Mouse (Mus musculus) intestine, postnatal 0 days (tissue): ENCODE data around the gene E130308A19Rik. TPM values are rescaled to one million over a fixed set of nuclear protein-coding genes. Genes with fewer than 3 reads are reported as not detected.

Experiments used
- ATAC-seq: fragments of 200-750 bp; cut with Nextera tagmentation; 2 replicates; pipeline ENCODE4 v1.8.0; 2017; ENCODE audit warnings: mild to moderate bottlenecking, moderate TSS enrichment, moderate library complexity
- H3K27ac ChIP-seq: fragments of 300-500 bp; sonication (generic); 2 replicates; pipeline ENCODE4 v1.5.1; 2014; ENCODE audit warnings: mild to moderate bottlenecking, low read depth, low read length, moderate library complexity
- H3K27me3 ChIP-seq: fragments of 300-500 bp; sonication (generic); replicated peaks from 2 replicates; pipeline ENCODE4 v1.6.1; 2014; ENCODE audit warnings: low read length, mixed read lengths; ENCODE audit not compliant: control insufficient read depth, insufficient read depth
- H3K36me3 ChIP-seq: fragments of 300-500 bp; sonication (generic); 2 replicates; pipeline ENCODE4 v1.6.1; 2014; ENCODE audit warnings: mild to moderate bottlenecking, moderate library complexity; ENCODE audit not compliant: control insufficient read depth, insufficient read depth
- H3K4me1 ChIP-seq: fragments of 300-500 bp; sonication (generic); replicated peaks from 2 replicates; pipeline ENCODE4 v1.6.1; 2014; ENCODE audit warnings: antibody characterized with exemption, low read length, mixed read lengths; ENCODE audit not compliant: control insufficient read depth, insufficient read depth
- H3K4me2 ChIP-seq: fragments of 300-500 bp; sonication (generic); replicated peaks from 2 replicates; pipeline ENCODE4 v1.6.1; 2014; ENCODE audit warnings: low read depth, mild to moderate bottlenecking, moderate library complexity
- H3K4me3 ChIP-seq: fragments of 300-500 bp; sonication (generic); 2 replicates; pipeline ENCODE4 v1.5.1; 2014; ENCODE audit warnings: low read depth, low read length
- H3K9ac ChIP-seq: fragments of 300-500 bp; sonication (generic); 2 replicates; pipeline ENCODE4 v1.6.1; 2014; ENCODE audit warnings: mild to moderate bottlenecking, low read depth, low read length
- H3K9me3 ChIP-seq: fragments of 300-500 bp; sonication (generic); 2 replicates; pipeline ENCODE4 v1.6.1; 2016; ENCODE audit warnings: mixed run types; ENCODE audit not compliant: control insufficient read depth
- CTCF ChIP-seq: sonication (generic); IDR thresholded peaks from 2 replicates; pipeline ENCODE4 v1.5.1; 2016; ENCODE audit warnings: low read depth, mild to moderate bottlenecking, control low read depth, antibody characterized with exemption, moderate library complexity
- WGBS: fragments of 180-500 bp; shearing (Covaris S2); extraction: QIAGEN DNeasy Blood & Tissue Kit; methylation state at CpG from one replicate; pipeline ENCODE4 v1.1.7; 2014; 5-methylcytosine and 5-hydroxymethylcytosine counted together
- polyA plus RNA-seq: library from polyadenylated mRNA; unstranded; fragments of >200 nt; fragmentation: Nextera tagmentation; extraction: Ambion mirVana; gene quantifications from 2 replicates; pipeline ENCODE4 v1.2.1, GENCODE M21; 2015

Gene E130308A19Rik
- polyA plus RNA-seq, 1 experiment from 2014 or later, result 6.6 TPM

DNA sequence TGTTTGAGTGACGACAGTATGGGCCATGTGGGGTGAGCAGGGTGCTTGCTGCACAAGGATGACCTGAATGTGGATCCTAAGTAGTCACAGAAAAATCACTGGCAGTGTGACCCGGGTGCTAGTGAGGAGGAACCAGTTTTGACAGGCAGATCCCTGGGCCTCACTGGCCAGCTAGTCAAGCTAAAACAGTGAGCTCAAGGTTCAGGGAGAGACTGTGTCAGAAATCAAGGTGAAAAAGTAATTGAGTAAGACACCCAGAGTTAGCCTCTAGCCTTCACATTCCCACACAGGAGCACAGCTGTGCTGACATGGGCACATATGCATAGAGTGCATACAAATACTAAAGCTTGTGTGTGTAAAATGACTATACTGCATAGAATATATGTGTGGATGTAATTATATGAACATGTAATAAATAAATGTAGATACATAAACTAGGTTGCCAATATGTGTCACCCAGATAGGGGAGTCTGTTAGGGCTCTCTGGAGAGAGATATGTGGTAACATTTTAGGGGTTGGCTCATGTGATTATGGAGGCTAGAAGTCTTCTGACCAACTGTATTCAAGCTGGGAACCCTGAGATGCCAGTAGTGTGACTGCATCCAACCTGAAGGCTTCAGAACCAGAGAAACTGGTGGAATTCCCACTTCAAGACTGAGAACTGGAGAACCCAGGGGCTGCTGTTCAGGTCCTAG lies 47.6 kb downstream of the E130308A19Rik start:
- no peak for ATAC-seq
- Histone ChIP-seq H3K36me3 (no peaks in the 10 kb centered on the region), H3K9ac (no peak overlapping the region), H3K27ac (no peak overlapping the region), H3K4me1 (0 out of 2 replicates have a peak, but pooled peaks cover 3% of the 10 kb centered on the region), H3K9me3 (no peaks in the 10 kb centered on the region), H3K4me3 (no peak overlapping the region), H3K27me3 (no peaks in the 10 kb centered on the region), H3K4me2 (no peak overlapping the region)
- no peak for TF ChIP-seq CTCF
- WGBS, result 66% methylated on average over 2 of the region's 2 CpGs

DNA sequence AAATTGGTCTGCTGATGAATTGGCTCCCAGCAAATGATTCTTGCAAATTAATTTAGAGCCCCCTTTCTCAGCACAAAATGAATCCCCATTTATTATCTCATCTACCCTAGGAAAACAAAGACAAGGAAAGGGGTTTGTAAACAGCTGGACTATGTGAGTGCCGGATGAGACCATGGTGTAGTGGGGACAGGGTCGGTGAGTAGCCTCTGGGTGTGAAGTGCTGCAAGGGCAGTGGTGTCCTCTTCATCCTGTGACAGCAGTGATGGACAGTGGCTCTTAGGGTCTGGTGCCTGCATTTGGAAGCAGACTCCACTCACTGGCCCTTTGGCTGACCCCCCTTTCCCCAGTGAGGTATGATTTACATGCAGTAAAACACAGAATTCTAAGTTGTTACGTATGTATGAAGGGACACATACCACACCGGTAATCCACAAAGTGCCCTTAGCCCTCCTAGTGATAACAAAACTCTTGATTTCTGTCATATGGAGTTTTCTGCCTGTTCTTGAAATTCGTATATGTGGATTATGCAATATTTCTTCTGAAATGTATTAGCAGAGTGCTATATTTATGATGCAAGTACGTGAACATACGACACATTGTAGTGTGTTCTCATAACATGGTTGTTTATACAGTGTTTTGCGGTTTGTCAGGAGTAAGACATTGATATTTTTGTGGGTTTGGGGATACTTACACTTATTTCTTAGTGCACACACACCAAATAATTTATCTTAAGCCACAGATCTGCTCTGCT lies 49.1 kb downstream of the E130308A19Rik start:
- no peak overlapping the region for H3K27ac ChIP-seq
- no peak for TF ChIP-seq CTCF
- H3K9ac ChIP-seq, result no peak overlapping the region
- H3K36me3 ChIP-seq, result no peaks in the 10 kb centered on the region
- no peaks in the 10 kb centered on the region for H3K9me3 ChIP-seq
- H3K4me1 ChIP-seq, result 0 out of 2 replicates have a peak, but pooled peaks cover 3% of the 10 kb centered on the region
- WGBS, result 58% methylated on average over 8 of the region's 8 CpGs
- no peak overlapping the region for H3K4me2 ChIP-seq
- no peak overlapping the region for H3K4me3 ChIP-seq
- no peaks in the 10 kb centered on the region for H3K27me3 ChIP-seq
- ATAC-seq, result no peak

DNA sequence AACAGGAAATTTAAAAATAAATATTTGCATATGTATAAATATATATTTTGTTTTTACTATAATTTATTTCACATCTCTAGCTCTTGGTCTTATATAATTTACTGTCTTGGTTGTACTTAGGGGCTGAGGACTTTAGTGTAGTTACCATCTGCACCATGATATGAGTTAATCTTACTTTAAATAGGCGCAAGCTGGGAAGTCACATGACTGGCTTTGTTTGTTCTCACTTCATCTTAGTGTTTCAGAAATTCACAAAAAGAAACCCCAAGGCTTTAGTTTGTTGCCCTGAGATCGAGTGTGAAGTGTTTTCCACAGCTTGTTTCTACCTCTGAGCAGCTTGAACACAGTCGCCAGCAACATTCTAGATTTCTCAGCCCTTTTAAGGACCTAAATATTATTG lies 49.7 kb downstream of the E130308A19Rik start:
- no peak overlapping the region for H3K4me2 ChIP-seq
- no peaks in the 10 kb centered on the region for H3K9me3 ChIP-seq
- no peak overlapping the region for H3K27ac ChIP-seq
- 0 out of 2 replicates have a peak, but pooled peaks cover 3% of the 10 kb centered on the region for H3K4me1 ChIP-seq
- no peaks in the 10 kb centered on the region for H3K27me3 ChIP-seq
- no peak overlapping the region for H3K9ac ChIP-seq
- no peak for TF ChIP-seq CTCF
- ATAC-seq, result no peak
- no peak overlapping the region for H3K4me3 ChIP-seq
- WGBS, result 48% methylated on average over 3 of the region's 3 CpGs
- H3K36me3 ChIP-seq, result no peaks in the 10 kb centered on the region

DNA sequence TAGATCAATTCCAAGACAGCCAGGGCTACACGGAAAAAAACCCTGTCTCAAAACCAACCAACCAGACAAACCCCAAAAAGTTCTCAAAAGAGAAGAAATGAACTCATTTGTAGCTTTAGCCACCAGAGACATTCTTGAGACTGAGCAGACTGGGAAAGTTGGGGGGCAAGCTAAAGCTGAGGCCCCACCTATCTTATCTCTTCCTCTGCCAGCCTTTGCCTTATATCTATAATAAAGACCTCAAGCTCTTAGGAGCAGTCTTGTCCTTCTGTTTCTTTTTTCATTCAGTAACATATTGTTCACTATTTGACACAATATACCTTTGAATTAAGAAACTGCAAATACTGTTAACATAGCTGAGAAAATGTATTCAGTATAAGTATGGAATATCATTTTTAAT lies 55.4 kb downstream of the E130308A19Rik start:
- 85% methylated on average over 1 of the region's 1 CpGs for WGBS
- Histone ChIP-seq H3K4me2 (no peak overlapping the region), H3K9ac (no peak overlapping the region), H3K27me3 (no peaks in the 10 kb centered on the region), H3K9me3 (no peaks in the 10 kb centered on the region), H3K4me1 (no peaks in the 10 kb centered on the region), H3K4me3 (no peak overlapping the region), H3K36me3 (no peaks in the 10 kb centered on the region), H3K27ac (no peak overlapping the region)
- ATAC-seq, result no peak
- TF ChIP-seq CTCF, result no peak

DNA sequence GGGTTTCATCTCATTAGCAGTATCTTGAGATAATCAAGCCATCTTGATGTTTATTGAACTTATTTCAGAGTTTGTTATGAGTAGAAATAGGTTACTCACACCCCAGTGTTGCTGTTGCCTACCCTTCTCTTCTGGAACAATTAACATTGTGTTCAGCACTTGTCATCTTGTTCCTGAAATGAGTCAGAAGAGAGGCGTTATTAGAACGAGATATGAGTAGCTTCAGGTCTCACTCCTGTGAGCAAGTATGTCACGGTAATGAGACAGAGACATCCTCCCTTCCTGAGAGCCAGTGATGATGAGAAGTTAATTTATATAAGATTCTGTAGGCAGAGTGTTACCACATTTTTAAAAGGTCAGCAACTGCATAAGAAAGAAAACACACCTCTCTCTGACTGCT lies 56.5 kb downstream of the E130308A19Rik start:
- Histone ChIP-seq H3K4me1 (no peaks in the 10 kb centered on the region), H3K27ac (no peak overlapping the region), H3K9me3 (no peaks in the 10 kb centered on the region), H3K9ac (no peak overlapping the region), H3K27me3 (no peaks in the 10 kb centered on the region), H3K4me2 (no peak overlapping the region), H3K36me3 (no peaks in the 10 kb centered on the region), H3K4me3 (no peak overlapping the region)
- 54% methylated on average over 3 of the region's 3 CpGs for WGBS
- no peak for TF ChIP-seq CTCF
- ATAC-seq, result no peak

DNA sequence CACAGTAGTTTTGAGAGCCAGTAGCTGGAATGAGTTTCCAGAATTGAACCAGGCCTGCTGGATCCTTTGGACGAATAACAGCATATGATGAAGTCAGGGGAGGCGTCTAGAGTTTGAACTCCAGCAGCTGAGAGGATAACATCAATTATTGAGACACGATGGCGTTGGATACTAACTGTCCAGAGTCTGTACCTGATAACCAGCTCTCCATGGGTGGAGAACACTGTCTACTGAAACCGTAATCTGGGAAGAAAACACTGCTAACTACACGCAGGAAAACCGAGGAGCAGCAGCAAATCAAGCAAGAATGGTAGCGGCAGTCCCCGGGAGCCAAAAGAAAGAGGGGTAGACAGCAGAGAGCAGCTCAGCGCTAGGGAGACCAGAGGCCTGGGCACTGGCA lies 56.9 kb downstream of the E130308A19Rik start:
- TF ChIP-seq CTCF, result no peak
- H3K4me2 ChIP-seq, result no peak overlapping the region
- no peaks in the 10 kb centered on the region for H3K36me3 ChIP-seq
- no peaks in the 10 kb centered on the region for H3K27me3 ChIP-seq
- ATAC-seq, result no peak
- 74% methylated on average over 10 of the region's 10 CpGs for WGBS
- H3K9me3 ChIP-seq, result no peaks in the 10 kb centered on the region
- H3K4me3 ChIP-seq, result no peak overlapping the region
- no peak overlapping the region for H3K9ac ChIP-seq
- no peaks in the 10 kb centered on the region for H3K4me1 ChIP-seq
- H3K27ac ChIP-seq, result no peak overlapping the region
